Mouse (Mus musculus) kidney, embryonic 16.5 days (tissue): ENCODE data around the gene Cd300e. TPM values are rescaled to one million over a fixed set of nuclear protein-coding genes. Genes with fewer than 3 reads are reported as not detected.
"Not testable (repeated sequence)": the region's sequence is repeated elsewhere in the genome, so short reads cannot be mapped to it uniquely, and the experiment has no call there.

Experiments used
- ATAC-seq: fragments of 200-750 bp; cut with Nextera tagmentation; 2 replicates; pipeline ENCODE4 v1.8.0; 2017; ENCODE audit warnings: moderate TSS enrichment; ENCODE audit not compliant: low FRiP score, low TSS enrichment
- H3K27ac ChIP-seq: fragments of 300-500 bp; sonication (generic); 2 replicates; pipeline ENCODE4 v1.5.1; 2014; ENCODE audit warnings: low read length
- H3K27me3 ChIP-seq: fragments of 300-500 bp; sonication (generic); 2 replicates; pipeline ENCODE4 v1.6.1; 2014; ENCODE audit warnings: low read length, control low read depth, mixed read lengths; ENCODE audit not compliant: insufficient read depth
- H3K36me3 ChIP-seq: fragments of 300-500 bp; sonication (generic); 2 replicates; pipeline ENCODE4 v1.6.1; 2014; ENCODE audit warnings: low read length, control low read depth, mixed read lengths; ENCODE audit not compliant: insufficient read depth
- H3K4me1 ChIP-seq: fragments of 300-500 bp; sonication (generic); 2 replicates; pipeline ENCODE4 v1.6.1; 2014; ENCODE audit warnings: low read length, control low read depth, mixed read lengths; ENCODE audit not compliant: insufficient read depth
- H3K4me2 ChIP-seq: fragments of 300-500 bp; sonication (generic); replicated peaks from 2 replicates; pipeline ENCODE4 v1.6.1; 2014; ENCODE audit warnings: low read depth, low read length
- H3K4me3 ChIP-seq: fragments of 300-500 bp; sonication (generic); 2 replicates; pipeline ENCODE4 v1.5.1; 2014; ENCODE audit warnings: mild to moderate bottlenecking, low read length
- H3K9ac ChIP-seq: fragments of 300-500 bp; sonication (generic); replicated peaks from 2 replicates; pipeline ENCODE4 v1.6.1; 2014; ENCODE audit warnings: low read length
- H3K9me3 ChIP-seq: fragments of 300-500 bp; sonication (generic); 2 replicates; pipeline ENCODE4 v1.6.1; 2016; ENCODE audit warnings: low read length, control low read depth
- WGBS: fragments of 180-500 bp; shearing (Covaris S2); extraction: QIAGEN DNeasy Blood & Tissue Kit; methylation state at CpG from one replicate; pipeline ENCODE4 v1.1.7; 2014; 5-methylcytosine and 5-hydroxymethylcytosine counted together
- polyA plus RNA-seq: library from polyadenylated mRNA; unstranded; fragments of >200 nt; fragmentation: Nextera tagmentation; extraction: Ambion mirVana; gene quantifications from 2 replicates; pipeline ENCODE4 v1.2.1, GENCODE M21; 2015

Cd300e gene
- polyA plus RNA-seq, 1 experiment from 2014 or later = not detected

DNA sequence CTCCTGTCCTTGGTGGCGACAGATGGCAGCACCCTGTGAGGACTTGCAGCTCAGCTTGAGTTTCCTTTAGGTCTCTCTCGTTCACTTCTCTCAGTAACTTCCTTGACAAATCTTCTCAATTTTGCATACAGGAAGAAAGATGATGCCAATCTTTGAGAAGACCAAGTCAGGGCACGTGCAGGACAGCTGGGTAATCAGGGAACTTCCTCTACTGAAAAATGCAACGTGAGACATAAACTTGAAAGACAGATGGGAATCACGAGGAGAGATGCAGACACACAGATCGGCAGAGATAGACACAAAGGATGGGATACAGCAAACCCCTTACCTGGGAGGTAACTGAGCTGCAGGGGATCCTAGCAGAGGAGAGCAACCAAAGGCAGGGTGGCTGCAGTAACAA lies 35.1 kb downstream of the Cd300e start, which contains the start of gene Cd300ld4:
Gene Cd300ld4, minus strand, starts transcription at position 101 of the 400 bp plus-strand sequence.
- not testable (repeated sequence) for H3K27me3 ChIP-seq, H3K36me3 ChIP-seq, ATAC-seq, H3K4me3 ChIP-seq, H3K9me3 ChIP-seq, H3K27ac ChIP-seq, H3K9ac ChIP-seq, H3K4me2 ChIP-seq, H3K4me1 ChIP-seq
- no CpG with 5 or more reads among the region's 6 CpGs for WGBS

DNA sequence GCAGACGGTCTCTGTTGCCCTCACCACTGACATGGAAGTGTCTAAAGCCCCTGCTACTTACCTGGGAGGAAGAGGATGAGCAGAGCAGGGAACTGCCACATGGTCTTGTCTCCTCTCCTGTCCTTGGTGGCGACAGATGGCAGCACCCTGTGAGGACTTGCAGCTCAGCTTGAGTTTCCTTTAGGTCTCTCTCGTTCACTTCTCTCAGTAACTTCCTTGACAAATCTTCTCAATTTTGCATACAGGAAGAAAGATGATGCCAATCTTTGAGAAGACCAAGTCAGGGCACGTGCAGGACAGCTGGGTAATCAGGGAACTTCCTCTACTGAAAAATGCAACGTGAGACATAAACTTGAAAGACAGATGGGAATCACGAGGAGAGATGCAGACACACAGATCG lies 45.9 kb downstream of the Cd300e start, which contains the start of gene Cd300ld2:
Gene Cd300ld2, minus strand, starts transcription at position 101 of the 400 bp plus-strand sequence.
- H3K27ac ChIP-seq, H3K27me3 ChIP-seq, H3K4me1 ChIP-seq, H3K9me3 ChIP-seq, H3K4me2 ChIP-seq, ATAC-seq, H3K36me3 ChIP-seq, H3K4me3 ChIP-seq, H3K9ac ChIP-seq: not testable (repeated sequence)
- WGBS = no CpG with 5 or more reads among the region's 7 CpGs

DNA sequence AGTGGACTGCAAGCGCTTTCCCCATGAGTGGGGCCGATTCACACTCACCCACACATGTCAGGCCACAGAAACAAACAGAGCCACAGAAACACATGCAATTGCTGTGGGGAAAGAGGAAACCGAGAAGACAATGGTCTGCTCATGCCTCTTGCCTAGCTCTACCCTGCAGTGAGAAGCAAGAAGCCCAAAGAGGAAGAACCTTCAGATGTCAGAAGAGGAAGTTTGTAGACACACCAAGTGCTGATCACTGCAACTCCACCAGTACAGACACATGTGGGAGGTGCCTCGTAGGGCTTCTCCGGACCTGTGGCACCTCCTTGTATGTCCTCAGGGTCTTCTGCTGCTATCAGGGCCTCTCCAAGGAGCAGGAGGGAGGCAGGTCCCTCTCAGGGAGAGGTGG lies 57.9 kb downstream of the Cd300e start:
- no peak overlapping the region for H3K4me3 ChIP-seq
- 85% methylated on average over 5 of the region's 5 CpGs for WGBS
- H3K9me3 ChIP-seq = no peaks in the 10 kb centered on the region
- H3K4me2 ChIP-seq = no peak overlapping the region
- H3K9ac ChIP-seq = no peak overlapping the region
- no peaks in the 10 kb centered on the region for H3K4me1 ChIP-seq
- no peak overlapping the region for H3K27ac ChIP-seq
- no peaks in the 10 kb centered on the region for H3K27me3 ChIP-seq
- no peak for ATAC-seq
- H3K36me3 ChIP-seq = no peaks in the 10 kb centered on the region

Other genes with a start within 250 kb of the Cd300e start
- 153 and 162 TPM in 2 replicates for gene Gprc5c, start 211.0 kb downstream of the Cd300e start, polyA plus RNA-seq
- 1.8 and 2.2 TPM in 2 replicates for gene Cd300a, start 172.1 kb downstream of the Cd300e start, polyA plus RNA-seq
- 0.32 and 0.37 TPM in 2 replicates for gene Cd300lb, start 127.8 kb downstream of the Cd300e start, polyA plus RNA-seq
- gene Cd300c, start 93.0 kb downstream of the Cd300e start, polyA plus RNA-seq = not detected in 2 replicates
- gene Cd300ld, start 72.3 kb downstream of the Cd300e start, polyA plus RNA-seq = 0.36 and 0.40 TPM in 2 replicates
- 1.6 and 2.5 TPM in 2 replicates for gene Cd300c2, start 60.3 kb downstream of the Cd300e start, polyA plus RNA-seq
- gene Cd300ld2, start 46.0 kb downstream of the Cd300e start, polyA plus RNA-seq = not detected in 2 replicates
- not detected in 2 replicates for gene Cd300ld4, start 35.2 kb downstream of the Cd300e start, polyA plus RNA-seq
- gene Cd300ld5, start 24.4 kb downstream of the Cd300e start, polyA plus RNA-seq = not detected in 2 replicates
- not detected in 2 replicates for gene Cd300ld3, start 13.8 kb downstream of the Cd300e start, polyA plus RNA-seq
- 1.7 and 2.2 TPM in 2 replicates for gene Rab37, start 29.3 kb upstream of the Cd300e start, polyA plus RNA-seq
- gene Cd300lf, start 71.8 kb upstream of the Cd300e start, polyA plus RNA-seq = 0.52 and 0.53 TPM in 2 replicates
- 165 and 170 TPM in 2 replicates for gene Slc9a3r1, start 101.2 kb upstream of the Cd300e start, polyA plus RNA-seq
- gene Tmem104, start 125.3 kb upstream of the Cd300e start, polyA plus RNA-seq = 11.7 and 13.8 TPM in 2 replicates
- gene Nat9, start 125.7 kb upstream of the Cd300e start, polyA plus RNA-seq = 28.0 and 29.7 TPM in 2 replicates
- gene Grin2c, start 205.1 kb upstream of the Cd300e start, polyA plus RNA-seq = not detected in 2 replicates
- 20.0 and 23.6 TPM in 2 replicates for gene Fdxr, start 214.9 kb upstream of the Cd300e start, polyA plus RNA-seq
- gene Fads6, start 235.5 kb upstream of the Cd300e start, polyA plus RNA-seq = 0.40 and 0.42 TPM in 2 replicates
- gene Otop2, start 245.0 kb upstream of the Cd300e start, polyA plus RNA-seq = 0.64 TPM in 1 of 2 replicates, not detected in the other